Mouse (Mus musculus) C2C12 (cell line): ENCODE data around the gene Kif11. TPM values are rescaled to one million over a fixed set of nuclear protein-coding genes. Genes with fewer than 3 reads are reported as not detected.

Experiments
- H3K27me3 ChIP-seq: one replicate; pipeline ENCODE4 v1.6.1; 2011; ENCODE audit not compliant: control insufficient read depth, insufficient read depth, insufficient read length
- H3K36me3 ChIP-seq: one replicate; pipeline ENCODE4 v1.6.1; 2011; ENCODE audit not compliant: control insufficient read depth, insufficient read depth
- H3K4me3 ChIP-seq: one replicate; pipeline ENCODE4 v1.5.1; 2011; ENCODE audit warnings: mild to moderate bottlenecking, control low read depth; ENCODE audit not compliant: poor library complexity, insufficient read depth, severe bottlenecking
- H3K79me2 ChIP-seq: one replicate; pipeline ENCODE4 v1.6.1; 2011; ENCODE audit not compliant: control insufficient read depth, insufficient read depth
- H3K79me3 ChIP-seq: one replicate; pipeline ENCODE4 v1.6.1; 2011; ENCODE audit warnings: low read depth, control low read depth
- H3ac ChIP-seq: one replicate; pipeline ENCODE3; 2011; ENCODE audit warnings: low read depth; ENCODE audit not compliant: control insufficient read depth, insufficient read length
- CEBPB ChIP-seq: IDR thresholded peaks from one replicate; pipeline ENCODE4 v1.6.1; 2011; ENCODE audit warnings: low read depth, mild to moderate bottlenecking, control low read depth, moderate library complexity
- CTCF ChIP-seq: IDR thresholded peaks from one replicate; pipeline ENCODE4 v1.5.1; 2011; ENCODE audit not compliant: control insufficient read depth, insufficient read depth, insufficient read length
- FOSL1 ChIP-seq: IDR thresholded peaks from one replicate; pipeline ENCODE4 v1.8.0; 2011; ENCODE audit warnings: mild to moderate bottlenecking, low read length; ENCODE audit not compliant: poor library complexity, insufficient read depth, severe bottlenecking
- MAX ChIP-seq: IDR thresholded peaks from one replicate; pipeline ENCODE4 v1.6.1; 2011; ENCODE audit warnings: mild to moderate bottlenecking, control low read depth
- MYOD1 ChIP-seq: IDR thresholded peaks from one replicate; pipeline ENCODE4 v1.6.1; 2011; ENCODE audit warnings: low read depth; ENCODE audit not compliant: control insufficient read depth, insufficient read length
- MYOG ChIP-seq: IDR thresholded peaks from one replicate; pipeline ENCODE4 v1.6.1; 2011; ENCODE audit not compliant: control insufficient read depth, insufficient read length; ENCODE audit errors: extremely low read depth
- USF1 ChIP-seq: IDR thresholded peaks from one replicate; pipeline ENCODE4 v1.6.1; 2011; ENCODE audit warnings: low read depth, mild to moderate bottlenecking, control low read depth, moderate library complexity
- polyA plus RNA-seq: library from polyadenylated mRNA; unstranded; fragments of >200 nt; fragmentation: generic; extraction: Trizol; gene quantifications from one replicate; pipeline ENCODE4 v1.2.1, GENCODE M21; 2012; ENCODE audit warnings: missing spikeins

The Kif11 gene
- polyA plus RNA-seq, 1 experiment, result 10.5 TPM

- H3K36me3 ChIP-seq, result peaks cover 24% of the 10 kb centered on the region
- peaks cover 84% of the 10 kb centered on the region for H3K79me2 ChIP-seq
- no peaks in the 10 kb centered on the region for H3K27me3 ChIP-seq
- no peak overlapping the region for H3K4me3 ChIP-seq
- no peak overlapping the region for H3ac ChIP-seq
- TF ChIP-seq CEBPB (no peak), FOSL1 (no peak), USF1 (no peak), MAX (no peak), MYOG (no peak), CTCF (no peak), MYOD1 (no peak)
- peaks cover 81% of the 10 kb centered on the region for H3K79me3 ChIP-seq
These were observed 2.6 kb downstream of the Kif11 start for GRCm38 (mm10) chr19:37378816-37379215.

GRCm38 (mm10) chr19:37386126-37386525 lies 9.9 kb downstream of the Kif11 start:
- Histone ChIP-seq H3ac (no peak overlapping the region), H3K27me3 (no peaks in the 10 kb centered on the region), H3K4me3 (no peak overlapping the region), H3K36me3 (peaks cover 78% of the 10 kb centered on the region), H3K79me3 (peaks cover 50% of the 10 kb centered on the region), H3K79me2 (peaks cover 65% of the 10 kb centered on the region)
- TF ChIP-seq USF1 (no peak), MYOG (no peak), FOSL1 (no peak), MAX (no peak), CEBPB (no peak), CTCF (no peak), MYOD1 (no peak)

- Histone ChIP-seq H3ac (no peak overlapping the region), H3K79me3 (peaks cover 26% of the 10 kb centered on the region), H3K4me3 (no peak overlapping the region), H3K27me3 (no peaks in the 10 kb centered on the region), H3K36me3 (peaks cover 88% of the 10 kb centered on the region), H3K79me2 (peaks cover 52% of the 10 kb centered on the region)
- TF ChIP-seq FOSL1 (peak; percentile 85), USF1 (peak; percentile 85), MYOD1 (peak; percentile 4), MAX (no peak), CEBPB (no peak)
These were observed 15.7 kb downstream of the Kif11 start for GRCm38 (mm10) chr19:37391869-37392268.

GRCm38 (mm10) chr19:37396279-37396678 lies 20.1 kb downstream of the Kif11 start:
- peaks cover 60% of the 10 kb centered on the region for H3K79me2 ChIP-seq
- no peak overlapping the region for H3K4me3 ChIP-seq
- H3ac ChIP-seq, result no peak overlapping the region
- H3K36me3 ChIP-seq, result peaks cover 86% of the 10 kb centered on the region
- peaks cover 18% of the 10 kb centered on the region for H3K79me3 ChIP-seq
- no peaks in the 10 kb centered on the region for H3K27me3 ChIP-seq
- TF ChIP-seq MYOG (no peak), FOSL1 (no peak), CTCF (no peak), MAX (no peak), CEBPB (no peak), USF1 (no peak), MYOD1 (no peak)

- peaks cover 96% of the 10 kb centered on the region for H3K36me3 ChIP-seq
- H3K27me3 ChIP-seq, result no peaks in the 10 kb centered on the region
- H3ac ChIP-seq, result no peak overlapping the region
- peaks cover 32% of the 10 kb centered on the region for H3K79me2 ChIP-seq
- peaks cover 10% of the 10 kb centered on the region for H3K79me3 ChIP-seq
- no peak for TF ChIP-seq MYOG
- no peak for TF ChIP-seq USF1
- no peak for TF ChIP-seq CEBPB
- TF ChIP-seq FOSL1, result no peak
- no peak for TF ChIP-seq MAX
- TF ChIP-seq MYOD1, result no peak
- no peak for TF ChIP-seq CTCF
- H3K4me3 ChIP-seq, result no peak overlapping the region
These were observed 24.7 kb downstream of the Kif11 start for GRCm38 (mm10) chr19:37400936-37401335.

- Histone ChIP-seq H3K79me3 (no peaks in the 10 kb centered on the region), H3K36me3 (peaks cover 91% of the 10 kb centered on the region), H3K27me3 (no peaks in the 10 kb centered on the region), H3K4me3 (no peak overlapping the region), H3ac (no peak overlapping the region), H3K79me2 (no peaks in the 10 kb centered on the region)
- TF ChIP-seq CEBPB (no peak), MYOD1 (no peak), MYOG (no peak), USF1 (no peak), CTCF (no peak), MAX (no peak), FOSL1 (no peak)
These were observed 42.1 kb downstream of the Kif11 start for GRCm38 (mm10) chr19:37418294-37418693.
